Mouse (Mus musculus) liver, embryonic 11.5 days (tissue): ENCODE measurements around the gene Rasgef1c. TPM values are rescaled to one million over a fixed set of nuclear protein-coding genes. Genes with fewer than 3 reads are reported as not detected.

Source experiments
- ATAC-seq: fragments of 200-750 bp; cut with Nextera tagmentation; replicated peaks from 2 replicates; pipeline ENCODE4 v1.8.0; 2017; ENCODE audit warnings: moderate number of reproducible peaks, mild to moderate bottlenecking, moderate TSS enrichment, moderate library complexity; ENCODE audit not compliant: low FRiP score
- DNase-seq: peaks from one replicate; pipeline ENCODE4 v3.0.0-alpha.2; 2017; ENCODE audit warnings: low spot score
- H3K27ac ChIP-seq: fragments of 300-500 bp; sonication (generic); 2 replicates; pipeline ENCODE4 v1.5.1; 2014; ENCODE audit warnings: mild to moderate bottlenecking, low read depth, low read length, control low read depth
- H3K27me3 ChIP-seq: fragments of 300-500 bp; sonication (generic); replicated peaks from 2 replicates; pipeline ENCODE4 v1.6.1; 2014; ENCODE audit warnings: low read length, mixed read lengths; ENCODE audit not compliant: control insufficient read depth, insufficient read depth
- H3K36me3 ChIP-seq: fragments of 300-500 bp; sonication (generic); 2 replicates; pipeline ENCODE4 v1.6.1; 2014; ENCODE audit warnings: mild to moderate bottlenecking, low read length, moderate library complexity, mixed read lengths; ENCODE audit not compliant: control insufficient read depth, insufficient read depth
- H3K4me1 ChIP-seq: fragments of 300-500 bp; sonication (generic); replicated peaks from 2 replicates; pipeline ENCODE4 v1.6.1; 2014; ENCODE audit warnings: low read length, mixed read lengths; ENCODE audit not compliant: control insufficient read depth, insufficient read depth
- H3K4me2 ChIP-seq: fragments of 300-500 bp; sonication (generic); 2 replicates; pipeline ENCODE4 v1.6.1; 2014; ENCODE audit warnings: mild to moderate bottlenecking, control low read depth, moderate library complexity
- H3K4me3 ChIP-seq: fragments of 300-500 bp; sonication (generic); 2 replicates; pipeline ENCODE4 v1.5.1; 2014; ENCODE audit warnings: low read depth, low read length, control low read depth
- H3K9ac ChIP-seq: fragments of 300-500 bp; sonication (generic); 2 replicates; pipeline ENCODE4 v1.6.1; 2014; ENCODE audit warnings: low read depth, low read length, control low read depth
- H3K9me3 ChIP-seq: fragments of 300-500 bp; sonication (generic); 2 replicates; pipeline ENCODE4 v1.6.1; 2016; ENCODE audit warnings: low read length, inconsistent platforms, mixed read lengths; ENCODE audit not compliant: control insufficient read depth
- WGBS: fragments of 180-500 bp; shearing (Covaris S2); extraction: QIAGEN DNeasy Blood & Tissue Kit; methylation state at CpG from one replicate; pipeline ENCODE4 v1.1.7; 2014; 5-methylcytosine and 5-hydroxymethylcytosine counted together
- polyA plus RNA-seq: library from polyadenylated mRNA; unstranded; fragments of >200 nt; fragmentation: Nextera tagmentation; extraction: Ambion mirVana; gene quantifications from 2 replicates; pipeline ENCODE4 v1.2.1, GENCODE M21; 2014

Gene Rasgef1c
- polyA plus RNA-seq, 1 experiment from 2014 or later: not detected

GRCm38 (mm10) chr11:50013016-50013415 lies 111.4 kb downstream of the Rasgef1c start:
- no peaks in the 10 kb centered on the region for H3K36me3 ChIP-seq
- no peak for ATAC-seq
- no peak for DNase-seq
- 65% methylated on average over 6 of the region's 6 CpGs for WGBS
- H3K27me3 ChIP-seq: no peaks in the 10 kb centered on the region
- H3K4me3 ChIP-seq: no peak overlapping the region
- no peaks in the 10 kb centered on the region for H3K9me3 ChIP-seq
- no peaks in the 10 kb centered on the region for H3K4me1 ChIP-seq
- H3K4me2 ChIP-seq: no peak overlapping the region
- no peak overlapping the region for H3K9ac ChIP-seq
- no peak overlapping the region for H3K27ac ChIP-seq

- Histone ChIP-seq H3K4me3 (no peak overlapping the region), H3K27ac (no peak overlapping the region), H3K36me3 (no peaks in the 10 kb centered on the region), H3K9ac (no peak overlapping the region), H3K4me1 (no peaks in the 10 kb centered on the region), H3K9me3 (no peaks in the 10 kb centered on the region), H3K4me2 (no peak overlapping the region), H3K27me3 (no peaks in the 10 kb centered on the region)
- DNase-seq: no peak
- WGBS: 72% methylated on average over 5 of the region's 5 CpGs
- no peak for ATAC-seq
These were observed 114.9 kb downstream of the Rasgef1c start for GRCm38 (mm10) chr11:50016503-50016902.

- H3K4me2 ChIP-seq: no peak overlapping the region
- no peaks in the 10 kb centered on the region for H3K27me3 ChIP-seq
- no peak overlapping the region for H3K4me3 ChIP-seq
- no peaks in the 10 kb centered on the region for H3K36me3 ChIP-seq
- no peaks in the 10 kb centered on the region for H3K9me3 ChIP-seq
- WGBS: 56% methylated on average over 7 of the region's 7 CpGs
- ATAC-seq (no peak), DNase-seq (no peak)
- no peaks in the 10 kb centered on the region for H3K4me1 ChIP-seq
- H3K27ac ChIP-seq: no peak overlapping the region
- H3K9ac ChIP-seq: no peak overlapping the region
These were observed 115.9 kb downstream of the Rasgef1c start for GRCm38 (mm10) chr11:50017511-50017910.

- no peak for ATAC-seq
- no peak for DNase-seq
These were observed 117.2 kb downstream of the Rasgef1c start for GRCm38 (mm10) chr11:50018848-50019247.

DNA sequence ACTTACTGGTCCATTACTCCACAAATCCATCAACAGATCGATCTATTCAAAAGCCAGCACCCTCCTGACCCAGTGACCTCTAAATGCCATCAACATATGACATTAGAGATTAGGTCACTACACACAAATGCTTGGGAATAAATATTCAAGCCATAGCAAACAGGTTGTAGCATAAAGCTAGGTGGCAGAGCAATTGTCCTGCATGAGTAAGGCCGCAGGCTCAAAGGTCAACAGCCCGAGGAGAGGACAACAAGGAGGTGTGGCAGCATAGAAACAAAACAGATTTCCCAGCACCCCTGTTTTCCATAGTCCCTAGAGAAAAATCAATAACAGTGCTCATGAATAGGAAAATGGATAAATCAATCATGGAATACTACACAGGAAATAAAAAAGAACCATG lies 120.5 kb downstream of the Rasgef1c start:
- no peak overlapping the region for H3K27ac ChIP-seq
- H3K9ac ChIP-seq: no peak overlapping the region
- no peaks in the 10 kb centered on the region for H3K9me3 ChIP-seq
- H3K4me1 ChIP-seq: peaks cover 7% of the 10 kb centered on the region; the same call in 1 of the 2 replicates
- ATAC-seq (no peak), DNase-seq (no peak)
- 78% methylated on average over 3 of the region's 3 CpGs for WGBS
- no peak overlapping the region for H3K4me2 ChIP-seq
- H3K27me3 ChIP-seq: no peaks in the 10 kb centered on the region
- H3K4me3 ChIP-seq: no peak overlapping the region
- H3K36me3 ChIP-seq: no peaks in the 10 kb centered on the region

More at GRCm38 (mm10) chr11:50018848-50019247, 117.2 kb downstream of the Rasgef1c start:
- no peaks in the 10 kb centered on the region for H3K27me3 ChIP-seq
- H3K9ac ChIP-seq: no peak overlapping the region
- H3K4me3 ChIP-seq: no peak overlapping the region
- no peaks in the 10 kb centered on the region for H3K36me3 ChIP-seq
- H3K27ac ChIP-seq: no peak overlapping the region
- no peaks in the 10 kb centered on the region for H3K9me3 ChIP-seq
- H3K4me1 ChIP-seq: no peaks in the 10 kb centered on the region
- H3K4me2 ChIP-seq: no peak overlapping the region

DNA sequence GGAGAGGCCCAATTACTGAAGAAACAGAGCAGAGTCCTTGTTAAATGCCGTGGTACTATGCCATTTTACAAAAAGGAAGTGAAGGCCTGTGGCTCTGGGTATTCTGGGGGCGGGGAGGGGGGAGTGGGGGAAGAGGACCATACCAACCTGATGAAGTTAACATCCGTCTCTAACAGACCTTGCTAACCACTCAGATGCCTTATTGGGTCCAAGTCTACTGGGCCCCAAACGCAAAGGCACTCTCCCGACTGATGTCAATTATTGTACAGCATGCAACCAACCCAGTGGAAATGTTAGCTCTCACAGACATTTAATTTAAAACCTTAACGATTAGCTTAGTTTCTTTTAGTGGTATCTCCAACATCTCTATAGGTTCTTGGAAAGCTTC lies 122.8 kb downstream of the Rasgef1c start:
- no peak overlapping the region; the same call in 1 of the 2 replicates for H3K27ac ChIP-seq
- no peaks in the 10 kb centered on the region for H3K27me3 ChIP-seq
- H3K4me2 ChIP-seq: peak overlapping the region; percentile 92
- H3K36me3 ChIP-seq: no peaks in the 10 kb centered on the region
- peaks cover 7% of the 10 kb centered on the region; the same call in 1 of the 2 replicates for H3K4me1 ChIP-seq
- H3K9me3 ChIP-seq: no peaks in the 10 kb centered on the region
- H3K4me3 ChIP-seq: peak overlapping the region; percentile 86
- no peak overlapping the region; the same call in 1 of the 2 replicates for H3K9ac ChIP-seq
- WGBS: 51% methylated on average over 6 of the region's 6 CpGs
- DNase-seq (no peak), ATAC-seq (peak; percentile 16)

DNA sequence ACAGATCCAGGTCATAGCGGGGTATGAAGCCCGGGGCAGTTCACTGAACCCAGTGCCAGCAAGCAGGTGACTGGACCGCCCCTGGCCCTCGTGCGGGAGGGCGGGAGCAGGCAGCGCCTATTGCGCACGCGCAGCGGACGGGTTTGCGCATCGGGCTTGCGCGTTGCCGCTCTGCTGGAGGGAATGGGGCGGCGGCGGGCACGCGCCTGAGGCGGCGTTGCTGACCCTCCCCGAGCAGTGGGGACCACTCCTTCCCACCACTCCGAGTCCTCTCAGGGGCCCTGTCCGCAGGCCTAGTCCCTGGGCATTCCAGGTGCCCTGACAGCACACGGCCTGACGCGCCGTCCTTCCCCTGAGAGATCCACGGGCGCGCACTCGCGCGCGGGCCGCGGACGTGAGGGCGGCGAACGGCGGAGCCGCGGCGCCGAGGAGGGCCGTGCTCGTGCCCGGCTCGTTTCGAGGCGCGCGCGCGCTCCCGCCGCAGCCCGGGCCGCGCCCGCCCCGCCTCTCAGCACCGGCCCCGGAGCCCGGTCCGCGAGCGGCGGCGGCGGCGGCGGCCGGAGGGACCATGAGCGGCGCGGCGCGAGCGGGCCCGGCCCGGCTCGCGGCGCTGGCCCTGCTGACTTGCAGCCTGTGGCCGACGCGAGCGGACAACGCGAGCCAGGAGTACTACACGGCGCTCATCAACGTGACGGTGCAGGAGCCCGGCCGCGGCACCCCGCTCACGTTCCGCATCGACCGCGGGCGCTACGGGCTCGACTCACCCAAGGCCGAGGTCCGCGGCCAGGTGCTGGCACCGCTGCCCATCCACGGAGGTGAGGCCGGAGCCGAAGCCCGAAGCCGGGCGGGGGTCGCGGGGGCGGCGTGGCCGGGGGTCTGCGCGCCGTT lies 123.4 kb downstream of the Rasgef1c start, which contains the start of gene Rnf130:
Gene Rnf130, plus strand, starts transcription at position 514 of the 888 bp plus-strand sequence.
- Histone ChIP-seq H3K4me3 (peak within 1 kb of the TSS; percentile 86), H3K36me3 (no peaks in the 10 kb centered on the region), H3K9ac (peak within 1 kb of the TSS; percentile 92), H3K27ac (peak within 1 kb of the TSS; percentile 78), H3K9me3 (no peaks in the 10 kb centered on the region), H3K27me3 (no peaks in the 10 kb centered on the region), H3K4me1 (peaks cover 7% of the 10 kb centered on the region; the same call in 1 of the 2 replicates), H3K4me2 (peak within 1 kb of the TSS; percentile 92)
- WGBS: under 1% methylated on average over 104 of the region's 129 CpGs
- ATAC-seq (peak; percentile 88), DNase-seq (peak; percentile 96)

DNA sequence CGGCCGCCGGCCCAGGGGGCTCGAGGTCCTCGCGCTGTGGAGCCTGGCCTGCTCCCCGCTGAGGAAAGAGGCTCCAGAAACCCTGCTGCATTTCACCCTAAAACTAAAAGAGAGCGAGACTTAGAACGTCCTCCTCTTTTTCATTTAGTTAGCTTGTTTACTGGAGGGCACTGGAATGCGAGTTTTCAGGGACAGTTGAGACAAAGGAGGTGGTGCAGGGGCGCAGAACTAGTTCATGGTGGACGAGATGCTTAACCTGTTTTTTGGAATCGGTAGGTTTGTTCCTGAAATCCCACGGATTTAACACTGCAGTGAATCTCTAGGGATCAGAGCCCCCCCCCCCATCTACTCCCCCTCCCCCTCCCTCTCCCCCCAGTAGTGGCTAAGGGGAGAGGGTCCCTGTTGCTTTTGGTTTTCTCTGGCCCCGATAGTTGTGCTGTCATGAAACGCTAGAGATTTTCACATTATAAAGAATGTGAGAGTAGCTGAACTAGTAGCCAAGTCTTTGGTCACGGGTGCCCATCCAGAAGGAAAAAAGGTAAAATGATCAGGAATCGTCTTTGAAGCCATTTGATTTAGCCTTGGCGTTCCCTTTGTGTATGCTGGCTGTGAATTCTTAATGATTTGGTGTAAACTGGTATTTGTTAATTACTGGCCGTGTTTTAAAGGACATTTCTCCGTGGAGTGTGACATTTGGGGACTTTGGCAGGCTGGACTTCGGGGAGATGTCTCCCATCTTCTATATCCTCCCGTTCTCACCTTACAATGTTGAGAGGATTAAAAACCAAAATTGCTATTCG lies 124.3 kb downstream of the Rasgef1c start:
- Histone ChIP-seq H3K4me1 (peaks cover 7% of the 10 kb centered on the region; the same call in 1 of the 2 replicates), H3K27ac (peak overlapping the region; percentile 78), H3K4me2 (peak overlapping the region; percentile 92), H3K4me3 (peak overlapping the region; percentile 86), H3K27me3 (no peaks in the 10 kb centered on the region), H3K9ac (peak overlapping the region; percentile 92), H3K36me3 (no peaks in the 10 kb centered on the region), H3K9me3 (no peaks in the 10 kb centered on the region)
- no peak for DNase-seq
- no peak for ATAC-seq
- 8% methylated on average over 24 of the region's 24 CpGs for WGBS
